Mouse (Mus musculus): ENCODE measurements around the gene Olfr1393.

Olfr1393 gene

GRCm38 (mm10) chr11:49278222-49278621 is at the start of gene Olfr1393:
Gene Olfr1393 (plus strand): TSS chr11:49278304.
- no peak for DNase-seq (ENCODE audit: extremely low spot score)

DNA sequence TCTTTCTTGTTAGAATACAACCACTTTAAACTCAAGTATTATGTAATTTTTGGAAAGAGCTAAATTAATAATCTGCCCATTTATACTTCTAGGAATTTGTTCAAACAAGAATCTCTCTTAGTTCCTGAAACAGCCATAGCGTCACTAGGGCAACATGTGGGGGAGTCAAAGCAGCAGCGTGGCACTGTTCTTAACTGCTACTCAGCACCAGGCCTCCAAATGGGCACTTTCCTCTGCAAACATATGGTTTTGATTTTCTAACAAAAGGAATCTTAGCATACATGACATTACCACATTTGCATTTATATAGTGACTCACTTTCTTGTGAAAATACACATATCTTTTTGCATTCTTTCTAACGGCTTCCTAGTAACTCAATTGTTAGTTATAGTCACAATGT is 45.3 kb upstream of the Olfr1393 start:
- no peak for DNase-seq (ENCODE audit: extremely low spot score)

GRCm38 (mm10) chr11:49235459-49236207 is 42.5 kb upstream of the Olfr1393 start:
- no peak for DNase-seq (ENCODE audit: extremely low spot score)

DNA sequence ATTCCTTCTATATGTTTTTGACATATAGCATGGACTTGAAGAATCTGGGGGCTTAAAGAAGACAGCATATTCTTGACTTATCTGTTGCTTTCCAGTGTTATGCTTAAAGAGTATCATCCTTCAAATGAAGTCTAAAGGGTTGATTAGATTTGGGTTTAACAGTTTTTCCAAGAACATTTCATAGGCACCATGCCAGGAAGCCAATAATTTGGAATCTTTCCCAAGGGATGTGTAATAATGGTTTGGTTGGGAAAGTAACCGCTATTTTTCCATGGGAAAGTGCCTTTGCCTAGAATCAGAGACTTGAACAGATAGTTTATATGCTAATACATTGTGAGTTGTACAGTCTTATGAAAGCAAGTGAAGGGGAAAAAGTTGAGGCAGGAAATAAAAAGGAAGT is 41.2 kb upstream of the Olfr1393 start:
- no peak for DNase-seq (ENCODE audit: extremely low spot score)

- no peak for DNase-seq (ENCODE audit: extremely low spot score)
Measured at GRCm38 (mm10) chr11:49237532-49237931, 40.6 kb upstream of the Olfr1393 start.

- no peak for DNase-seq (ENCODE audit: extremely low spot score)
Measured at GRCm38 (mm10) chr11:49240310-49240709, 37.8 kb upstream of the Olfr1393 start.

DNA sequence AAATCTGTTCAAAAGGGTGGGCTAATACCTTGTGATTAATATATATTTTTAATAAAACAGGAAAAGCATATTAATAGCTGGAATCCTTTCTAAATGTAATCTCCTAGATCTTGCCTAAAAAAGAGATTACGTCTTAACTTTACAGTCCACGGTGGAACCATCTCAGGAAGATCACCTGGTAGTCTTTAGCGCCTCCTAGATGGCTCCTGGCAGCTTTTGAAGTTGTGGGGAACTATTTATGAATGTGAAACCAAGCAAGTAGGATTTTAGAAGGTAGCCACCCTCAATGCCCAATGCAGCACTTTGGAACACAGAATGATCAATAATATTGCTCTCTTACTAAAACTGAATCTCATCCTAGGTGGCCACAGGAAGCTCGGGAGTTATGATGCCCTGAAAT is 37.2 kb upstream of the Olfr1393 start:
- no peak for DNase-seq (ENCODE audit: extremely low spot score)

DNA sequence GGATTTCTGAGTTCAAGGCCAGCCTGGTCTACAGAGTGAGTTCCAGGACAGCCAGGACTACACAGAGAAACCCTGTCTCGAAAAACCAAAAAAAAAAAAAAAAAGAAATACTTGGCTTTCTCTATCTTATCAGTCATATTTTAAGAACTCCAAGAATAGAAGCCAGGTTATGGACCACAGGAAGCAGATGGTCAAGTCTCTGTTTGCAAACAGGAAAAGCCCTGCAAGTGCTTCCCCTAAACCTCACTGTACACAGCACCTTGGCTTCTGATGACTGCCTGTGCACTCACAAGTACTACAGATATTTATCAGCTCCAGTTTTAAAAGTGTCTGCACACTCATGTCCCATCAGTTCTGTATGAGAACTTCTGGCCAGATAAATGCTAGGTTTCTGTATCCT is 36.6 kb upstream of the Olfr1393 start:
- DNase-seq (ENCODE audit: extremely low spot score), result no peak

GRCm38 (mm10) chr11:49242944-49243626 is 35.0 kb upstream of the Olfr1393 start:
- DNase-seq (ENCODE audit: extremely low spot score), result no peak

GRCm38 (mm10) chr11:49243727-49244594 is 34.1 kb upstream of the Olfr1393 start, which contains the start of gene Mgat1:
Gene Mgat1 (plus strand): TSS chr11:49244191.
- DNase-seq (ENCODE audit: extremely low spot score), result peak; percentile 97

DNA sequence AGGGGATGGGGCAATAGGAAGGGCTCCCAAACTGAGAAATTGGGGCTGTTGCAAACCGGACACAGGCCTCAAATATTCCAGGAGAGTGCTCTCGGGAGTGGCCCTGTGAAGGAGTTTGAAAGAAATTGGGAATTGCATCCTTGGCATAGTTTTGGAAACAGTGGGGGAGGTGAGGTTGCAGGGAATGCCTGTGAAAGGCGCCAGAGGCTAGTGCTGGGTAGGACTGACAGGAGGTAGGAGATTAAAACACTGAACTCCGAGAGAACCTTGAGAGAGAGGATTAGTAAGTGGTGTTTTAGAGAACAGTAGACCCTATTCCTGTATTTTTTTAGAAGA is 33.5 kb upstream of the Olfr1393 start:
- DNase-seq (ENCODE audit: extremely low spot score), result no peak

- DNase-seq (ENCODE audit: extremely low spot score), result peak; percentile 39
Measured at GRCm38 (mm10) chr11:49245176-49245575, 32.9 kb upstream of the Olfr1393 start.

- DNase-seq (ENCODE audit: extremely low spot score), result no peak
Measured at GRCm38 (mm10) chr11:49245634-49246415, 32.3 kb upstream of the Olfr1393 start.

DNA sequence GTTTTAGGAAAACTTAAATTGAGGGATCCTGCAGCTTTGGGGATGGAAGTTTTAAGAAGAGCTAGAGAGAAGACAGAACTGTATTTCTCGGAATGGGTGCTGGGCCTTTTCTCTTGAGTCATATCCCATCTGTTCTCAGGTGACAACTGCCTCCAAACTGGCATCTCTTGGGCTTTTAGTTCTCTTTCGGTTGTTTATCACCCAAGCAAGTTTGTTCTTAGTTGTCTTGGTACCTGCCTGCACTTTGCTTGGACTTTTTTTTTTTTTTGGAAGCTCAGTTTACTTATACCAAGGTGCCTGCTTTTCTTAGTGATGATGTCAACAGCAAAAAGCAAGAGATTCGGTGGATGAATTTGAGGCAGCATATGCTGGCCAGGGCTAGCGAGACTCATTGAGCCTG is 31.6 kb upstream of the Olfr1393 start:
- no peak for DNase-seq (ENCODE audit: extremely low spot score)

- no peak for DNase-seq (ENCODE audit: extremely low spot score)
Measured at GRCm38 (mm10) chr11:49247255-49247654, 30.8 kb upstream of the Olfr1393 start.

- DNase-seq (ENCODE audit: extremely low spot score), result no peak
Measured at GRCm38 (mm10) chr11:49248226-49248973, 29.7 kb upstream of the Olfr1393 start.

DNA sequence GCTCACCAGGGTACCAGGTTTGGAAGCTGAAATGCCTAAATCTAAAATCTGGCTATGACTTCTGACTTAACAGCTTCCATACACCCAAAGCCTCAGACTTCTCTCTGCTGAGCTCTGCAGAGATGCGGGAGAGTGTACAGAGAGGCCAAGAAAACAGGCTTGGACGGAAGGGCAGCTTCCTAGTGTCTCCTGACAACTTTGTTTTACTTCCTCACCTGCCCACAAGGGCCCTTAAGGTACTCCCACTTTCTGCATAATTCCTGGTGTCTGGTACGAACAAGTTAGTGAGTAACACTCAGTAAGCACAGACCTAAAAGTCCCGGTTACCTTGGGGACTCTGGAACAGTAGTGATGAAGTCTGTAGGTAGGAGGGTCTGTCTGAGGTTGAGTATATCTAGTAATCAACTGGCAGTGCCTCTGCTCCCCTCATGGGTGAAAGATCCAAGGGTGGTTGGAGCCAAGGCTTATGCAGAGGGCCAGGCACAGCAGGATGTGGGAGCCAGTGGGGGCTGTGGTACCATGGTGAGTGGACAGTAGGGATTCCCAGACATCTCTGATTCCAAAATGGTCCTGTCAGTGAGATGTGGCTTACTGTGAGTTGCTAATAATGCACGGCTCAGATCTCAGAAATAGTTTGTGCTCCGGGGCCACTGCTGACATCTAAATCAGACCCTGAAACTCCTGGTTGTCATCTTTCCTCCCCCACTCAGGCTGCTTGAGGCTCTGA is 29.0 kb upstream of the Olfr1393 start:
- no peak for DNase-seq (ENCODE audit: extremely low spot score)

- no peak for DNase-seq (ENCODE audit: extremely low spot score)
Measured at GRCm38 (mm10) chr11:49249811-49250421, 28.2 kb upstream of the Olfr1393 start.

GRCm38 (mm10) chr11:49250422-49251379 is 27.4 kb upstream of the Olfr1393 start:
- peak; percentile 89 for DNase-seq (ENCODE audit: extremely low spot score)

Data from embryo, embryonic 9.5 days (tissue).